Mouse (Mus musculus): ENCODE measurements around the gene Pcp4l1. TPM values are rescaled to one million over a fixed set of nuclear protein-coding genes. Genes with fewer than 3 reads are reported as not detected.

The Pcp4l1 gene
- polyA plus RNA-seq, 1 experiment from 2014 or later = 32.0 TPM

DNA sequence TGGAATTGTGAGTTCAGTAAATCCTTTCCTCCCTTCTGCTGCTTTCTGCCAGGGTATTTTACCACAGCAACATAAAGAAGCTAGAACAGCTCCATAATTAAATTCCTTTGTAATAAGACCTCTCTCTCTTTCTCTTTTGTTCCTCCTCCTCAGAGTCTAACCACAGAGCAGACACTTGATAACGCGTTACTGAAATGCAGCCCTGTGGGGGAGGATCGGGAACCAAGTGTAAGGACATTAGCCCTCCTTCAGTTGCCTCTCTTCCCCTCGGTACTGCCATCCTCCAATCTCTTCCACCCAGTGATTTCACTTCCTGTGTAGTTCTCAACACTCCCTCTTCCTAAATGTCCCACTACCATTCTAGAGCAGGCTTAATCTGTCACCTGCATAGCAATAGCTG is 13.3 kb upstream of the Pcp4l1 start:
- WGBS = 24% methylated on average over 4 of the region's 4 CpGs
- ATAC-seq (ENCODE audit: low FRiP score) = no peak
- H3K27ac ChIP-seq (ENCODE audit: low read depth, low read length) = no peak overlapping the region

DNA sequence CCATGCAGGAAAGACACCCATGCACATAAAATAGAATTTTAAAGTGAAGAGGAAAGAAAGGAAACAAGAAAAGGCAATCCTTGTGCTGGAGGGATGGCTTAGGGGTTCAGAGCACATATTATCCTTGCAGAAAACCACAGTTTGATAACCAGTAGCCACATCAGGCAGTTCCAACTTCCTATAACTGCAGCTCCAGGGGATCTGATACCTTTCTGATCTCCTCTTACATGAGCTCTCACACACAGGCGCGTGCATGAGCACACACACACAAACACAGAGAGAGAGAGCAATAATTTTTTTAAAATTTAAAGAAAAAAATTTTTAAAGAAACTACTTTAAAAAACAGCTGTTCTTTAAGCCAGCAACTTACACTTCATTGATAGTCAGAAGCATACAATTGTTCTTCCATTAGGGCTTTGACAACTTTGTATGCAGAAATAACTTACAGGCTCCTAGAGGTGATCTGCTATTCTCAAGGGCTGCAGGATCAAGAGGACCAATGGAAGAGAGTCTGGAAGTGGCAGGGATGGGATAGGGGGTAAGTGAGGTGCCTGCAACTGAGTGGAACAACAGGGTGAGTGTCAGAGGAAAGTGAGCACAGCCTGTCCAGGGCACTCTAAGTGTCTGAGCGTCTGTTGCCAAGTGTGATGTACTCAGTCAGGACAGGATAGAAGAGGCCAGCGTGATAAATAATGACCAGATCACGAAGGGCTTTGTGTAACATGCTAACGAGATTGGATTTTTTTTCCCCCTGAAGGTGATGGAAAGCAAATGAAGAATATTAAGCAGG is 9.8 kb upstream of the Pcp4l1 start:
- H3K9ac ChIP-seq (ENCODE audit: low read length) = no peak overlapping the region
- no peak overlapping the region for H3K27ac ChIP-seq (ENCODE audit: low read depth, low read length)
- H3K4me3 ChIP-seq (ENCODE audit: low read depth, low read length) = no peak overlapping the region
- no peaks in the 10 kb centered on the region for H3K36me3 ChIP-seq (ENCODE audit: control insufficient read depth, insufficient read depth, low read length)
- no peak for DNase-seq (ENCODE audit: low spot score, missing footprints)
- WGBS = 79% methylated on average over 6 of the region's 6 CpGs
- H3K4me2 ChIP-seq = no peak overlapping the region
- H3K27me3 ChIP-seq (ENCODE audit: control insufficient read depth, insufficient read depth, low read length) = no peaks in the 10 kb centered on the region; the same call in 1 of the 2 replicates
- H3K4me1 ChIP-seq (ENCODE audit: control insufficient read depth, insufficient read depth, low read length) = no peaks in the 10 kb centered on the region
- no peaks in the 10 kb centered on the region for H3K9me3 ChIP-seq (ENCODE audit: control insufficient read depth, low read length)
- no peak for ATAC-seq (ENCODE audit: low FRiP score)

More for the DNA sequence above, 13.3 kb upstream of the Pcp4l1 start:
- Histone ChIP-seq H3K4me1 (ENCODE audit: control insufficient read depth, insufficient read depth, low read length) (no peaks in the 10 kb centered on the region), H3K9ac (ENCODE audit: low read length) (no peak overlapping the region), H3K4me2 (no peak overlapping the region), H3K27me3 (ENCODE audit: control insufficient read depth, insufficient read depth, low read length) (no peaks in the 10 kb centered on the region; the same call in 1 of the 2 replicates), H3K9me3 (ENCODE audit: control insufficient read depth, low read length) (no peaks in the 10 kb centered on the region), H3K4me3 (ENCODE audit: low read depth, low read length) (no peak overlapping the region), H3K36me3 (ENCODE audit: control insufficient read depth, insufficient read depth, low read length) (no peaks in the 10 kb centered on the region)
- DNase-seq (ENCODE audit: low spot score, missing footprints) = no peak

DNA sequence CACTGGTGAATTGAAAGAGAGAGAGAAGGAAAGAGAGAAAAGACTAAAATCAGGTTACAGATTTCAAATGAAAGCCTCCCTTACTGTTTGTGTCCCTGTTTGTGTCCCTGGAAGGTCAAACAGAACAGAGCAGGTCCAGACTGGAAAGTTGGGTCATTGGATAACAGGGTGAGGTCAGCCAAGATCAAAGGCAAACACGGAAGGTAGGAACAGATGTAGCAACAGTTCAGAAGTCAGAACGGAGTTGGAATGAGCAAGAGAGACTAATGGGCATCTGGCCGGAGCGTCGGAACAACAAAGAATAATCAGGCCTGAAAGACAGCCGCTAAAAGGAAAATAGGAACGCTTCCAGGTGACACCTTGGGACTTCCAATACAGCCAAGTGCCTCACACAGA is 8.2 kb upstream of the Pcp4l1 start:
- H3K4me1 ChIP-seq (ENCODE audit: control insufficient read depth, insufficient read depth, low read length) = no peaks in the 10 kb centered on the region
- no peak overlapping the region for H3K9ac ChIP-seq (ENCODE audit: low read length)
- H3K27me3 ChIP-seq (ENCODE audit: control insufficient read depth, insufficient read depth, low read length) = no peaks in the 10 kb centered on the region
- DNase-seq (ENCODE audit: low spot score, missing footprints) = no peak
- H3K9me3 ChIP-seq (ENCODE audit: control insufficient read depth, low read length) = no peaks in the 10 kb centered on the region
- H3K4me3 ChIP-seq (ENCODE audit: low read depth, low read length) = no peak overlapping the region
- ATAC-seq (ENCODE audit: low FRiP score) = no peak
- no peaks in the 10 kb centered on the region for H3K36me3 ChIP-seq (ENCODE audit: control insufficient read depth, insufficient read depth, low read length)
- no peak overlapping the region for H3K4me2 ChIP-seq
- WGBS = 78% methylated on average over 7 of the region's 7 CpGs
- no peak overlapping the region for H3K27ac ChIP-seq (ENCODE audit: low read depth, low read length)

DNA sequence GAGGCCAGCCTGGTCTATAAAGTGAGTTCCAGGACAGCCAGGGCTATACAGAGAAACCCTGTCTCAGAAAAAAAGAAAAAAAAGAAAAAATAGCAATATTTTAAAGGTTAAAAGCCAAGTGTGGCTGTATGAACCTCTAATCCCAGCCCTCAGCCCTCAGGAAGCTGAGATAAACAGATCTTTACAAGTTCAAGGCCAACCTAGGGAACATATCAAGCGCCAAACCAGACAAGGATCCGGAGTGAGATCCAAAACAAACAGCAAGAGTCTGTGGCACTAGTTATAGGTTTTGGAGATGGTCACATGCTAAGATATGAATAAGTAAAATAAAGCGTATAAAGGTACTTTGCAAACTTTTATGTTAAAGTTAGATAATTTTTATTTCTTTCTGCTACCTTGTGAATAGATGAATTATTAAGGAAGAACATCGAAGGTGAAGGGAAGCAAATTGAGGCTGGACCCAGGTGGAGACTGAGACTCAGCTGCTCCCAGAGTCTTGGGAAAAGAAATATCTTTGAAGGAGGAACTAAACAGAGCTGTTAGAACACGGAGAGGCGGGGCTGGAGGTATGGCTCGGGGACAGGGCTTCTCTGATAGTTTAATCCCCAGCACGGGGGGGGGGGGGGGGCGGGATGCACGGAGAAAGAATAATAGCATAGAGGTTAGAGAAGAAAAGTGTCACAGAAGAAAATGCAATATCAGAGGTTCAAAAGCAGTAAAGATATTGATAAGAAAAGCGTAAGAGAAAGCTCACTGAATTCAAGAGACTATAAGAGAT is 7.6 kb upstream of the Pcp4l1 start:
- no peak for ATAC-seq (ENCODE audit: low FRiP score)
- H3K9me3 ChIP-seq (ENCODE audit: control insufficient read depth, low read length) = no peaks in the 10 kb centered on the region
- no peaks in the 10 kb centered on the region for H3K4me1 ChIP-seq (ENCODE audit: control insufficient read depth, insufficient read depth, low read length)
- H3K36me3 ChIP-seq (ENCODE audit: control insufficient read depth, insufficient read depth, low read length) = no peaks in the 10 kb centered on the region
- DNase-seq (ENCODE audit: low spot score, missing footprints) = no peak
- H3K27ac ChIP-seq (ENCODE audit: low read depth, low read length) = no peak overlapping the region
- H3K9ac ChIP-seq (ENCODE audit: low read length) = no peak overlapping the region
- no peak overlapping the region for H3K4me2 ChIP-seq
- H3K27me3 ChIP-seq (ENCODE audit: control insufficient read depth, insufficient read depth, low read length) = no peaks in the 10 kb centered on the region
- no peak overlapping the region for H3K4me3 ChIP-seq (ENCODE audit: low read depth, low read length)
- WGBS = 61% methylated on average over 9 of the region's 11 CpGs

DNA sequence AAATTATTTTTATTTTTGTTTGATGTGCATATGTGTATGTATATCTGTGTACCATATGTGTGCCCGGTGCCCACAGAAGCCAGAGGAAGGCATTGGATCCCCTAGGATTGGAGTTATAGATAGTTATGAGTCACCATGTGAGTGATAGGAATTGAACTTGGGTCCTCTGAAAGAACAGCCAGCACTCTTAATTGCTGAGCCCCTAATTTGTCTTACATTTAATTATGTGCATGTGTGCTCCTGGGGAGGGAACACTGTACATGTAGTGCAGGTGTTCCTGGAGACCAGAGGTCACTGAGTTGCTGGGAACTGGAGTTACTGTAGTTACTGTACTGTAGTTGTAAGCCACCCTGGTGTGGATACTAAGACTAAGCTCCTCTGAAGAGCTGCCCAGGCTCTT is 4.7 kb upstream of the Pcp4l1 start:
- Histone ChIP-seq H3K36me3 (ENCODE audit: control insufficient read depth, insufficient read depth, low read length) (no peaks in the 10 kb centered on the region), H3K27ac (ENCODE audit: low read depth, low read length) (no peak overlapping the region), H3K27me3 (ENCODE audit: control insufficient read depth, insufficient read depth, low read length) (peaks cover 5% of the 10 kb centered on the region; the same call in 1 of the 2 replicates), H3K9me3 (ENCODE audit: control insufficient read depth, low read length) (no peaks in the 10 kb centered on the region), H3K4me2 (no peak overlapping the region), H3K4me3 (ENCODE audit: low read depth, low read length) (no peak overlapping the region), H3K9ac (ENCODE audit: low read length) (no peak overlapping the region), H3K4me1 (ENCODE audit: control insufficient read depth, insufficient read depth, low read length) (peaks cover 2% of the 10 kb centered on the region; the same call in 1 of the 2 replicates)
- ATAC-seq (ENCODE audit: low FRiP score) (no peak), DNase-seq (ENCODE audit: low spot score, missing footprints) (peak; percentile 62)
- WGBS = 100% methylated on average over 1 of the region's 1 CpGs

DNA sequence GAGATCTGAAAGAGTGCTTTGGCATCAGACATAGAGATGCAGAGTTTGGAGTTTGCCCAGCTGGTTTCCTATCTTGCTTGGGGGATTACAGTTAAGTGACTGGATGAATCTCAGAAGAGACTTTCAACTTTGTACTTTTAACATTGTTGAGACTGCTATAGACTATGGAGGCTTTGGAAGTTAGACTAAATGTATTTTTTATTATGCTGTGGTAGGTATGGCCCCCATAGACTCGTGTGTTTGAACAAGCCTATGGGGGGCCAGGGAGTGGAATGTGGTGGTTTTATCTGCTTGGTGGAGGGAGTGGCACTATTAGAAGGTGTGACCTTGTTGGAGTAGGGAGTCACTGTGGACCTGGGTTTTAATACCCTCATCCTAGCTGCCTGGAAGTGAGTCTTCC is 3.5 kb upstream of the Pcp4l1 start:
- Histone ChIP-seq H3K27ac (ENCODE audit: low read depth, low read length) (no peak overlapping the region), H3K9ac (ENCODE audit: low read length) (no peak overlapping the region), H3K36me3 (ENCODE audit: control insufficient read depth, insufficient read depth, low read length) (no peaks in the 10 kb centered on the region), H3K4me1 (ENCODE audit: control insufficient read depth, insufficient read depth, low read length) (peaks cover 2% of the 10 kb centered on the region; the same call in 1 of the 2 replicates), H3K4me2 (no peak overlapping the region), H3K4me3 (ENCODE audit: low read depth, low read length) (no peak overlapping the region), H3K27me3 (ENCODE audit: control insufficient read depth, insufficient read depth, low read length) (peaks cover 14% of the 10 kb centered on the region; the same call in 1 of the 2 replicates), H3K9me3 (ENCODE audit: control insufficient read depth, low read length) (no peaks in the 10 kb centered on the region)
- 72% methylated on average over 1 of the region's 1 CpGs for WGBS
- DNase-seq (ENCODE audit: low spot score, missing footprints) (peak; percentile 53), ATAC-seq (ENCODE audit: low FRiP score) (no peak)

DNA sequence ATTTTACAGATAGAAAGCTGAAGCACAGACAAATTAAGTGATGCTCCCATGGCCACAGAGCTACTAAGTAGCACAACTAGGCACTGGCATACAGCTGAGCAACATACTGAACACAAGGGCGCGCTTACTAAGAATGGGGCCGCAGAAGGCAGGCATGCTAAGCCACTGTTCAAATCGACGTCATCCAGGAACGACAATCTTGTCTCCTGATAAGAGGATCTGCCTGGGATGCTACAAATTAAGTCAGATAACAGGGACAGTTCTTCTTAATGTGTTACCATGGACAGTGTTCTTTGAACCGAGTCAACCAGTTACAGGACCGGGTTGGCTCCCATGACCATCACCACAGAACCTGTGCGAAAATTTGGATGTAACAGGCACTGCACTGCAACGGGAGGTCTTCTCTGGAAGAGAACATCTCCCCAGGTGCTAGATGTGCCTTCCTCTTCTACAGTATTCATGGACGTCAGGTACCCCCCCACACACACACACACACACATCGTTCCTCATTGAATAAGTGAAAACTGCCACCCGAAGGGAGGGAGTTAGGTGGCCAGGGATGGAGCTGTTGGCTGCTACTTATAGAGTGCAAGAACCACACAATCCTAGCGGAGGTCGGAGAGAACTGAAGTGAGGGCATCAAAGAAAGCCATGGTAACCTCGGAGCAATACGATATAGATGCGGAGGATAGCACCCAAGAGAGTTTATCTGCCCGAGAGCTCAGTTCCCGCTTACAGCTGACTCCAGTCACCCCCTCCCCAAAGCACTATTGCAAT is 834 bp downstream of the Pcp4l1 start:
- no peaks in the 10 kb centered on the region for H3K9me3 ChIP-seq (ENCODE audit: control insufficient read depth, low read length)
- peak overlapping the region; percentile 98 for H3K4me2 ChIP-seq
- peaks cover 18% of the 10 kb centered on the region for H3K4me1 ChIP-seq (ENCODE audit: control insufficient read depth, insufficient read depth, low read length)
- peak overlapping the region; percentile 64 for H3K4me3 ChIP-seq (ENCODE audit: low read depth, low read length)
- WGBS = 3% methylated on average over 20 of the region's 20 CpGs
- H3K27ac ChIP-seq (ENCODE audit: low read depth, low read length) = no peak overlapping the region
- H3K27me3 ChIP-seq (ENCODE audit: control insufficient read depth, insufficient read depth, low read length) = peaks cover 17% of the 10 kb centered on the region; the same call in 1 of the 2 replicates
- H3K9ac ChIP-seq (ENCODE audit: low read length) = peak overlapping the region; percentile 68
- ATAC-seq (ENCODE audit: low FRiP score) = peak; percentile 23; the same call in 1 of the 2 replicates
- H3K36me3 ChIP-seq (ENCODE audit: control insufficient read depth, insufficient read depth, low read length) = no peaks in the 10 kb centered on the region
- DNase-seq (ENCODE audit: low spot score, missing footprints) = no peak

DNA sequence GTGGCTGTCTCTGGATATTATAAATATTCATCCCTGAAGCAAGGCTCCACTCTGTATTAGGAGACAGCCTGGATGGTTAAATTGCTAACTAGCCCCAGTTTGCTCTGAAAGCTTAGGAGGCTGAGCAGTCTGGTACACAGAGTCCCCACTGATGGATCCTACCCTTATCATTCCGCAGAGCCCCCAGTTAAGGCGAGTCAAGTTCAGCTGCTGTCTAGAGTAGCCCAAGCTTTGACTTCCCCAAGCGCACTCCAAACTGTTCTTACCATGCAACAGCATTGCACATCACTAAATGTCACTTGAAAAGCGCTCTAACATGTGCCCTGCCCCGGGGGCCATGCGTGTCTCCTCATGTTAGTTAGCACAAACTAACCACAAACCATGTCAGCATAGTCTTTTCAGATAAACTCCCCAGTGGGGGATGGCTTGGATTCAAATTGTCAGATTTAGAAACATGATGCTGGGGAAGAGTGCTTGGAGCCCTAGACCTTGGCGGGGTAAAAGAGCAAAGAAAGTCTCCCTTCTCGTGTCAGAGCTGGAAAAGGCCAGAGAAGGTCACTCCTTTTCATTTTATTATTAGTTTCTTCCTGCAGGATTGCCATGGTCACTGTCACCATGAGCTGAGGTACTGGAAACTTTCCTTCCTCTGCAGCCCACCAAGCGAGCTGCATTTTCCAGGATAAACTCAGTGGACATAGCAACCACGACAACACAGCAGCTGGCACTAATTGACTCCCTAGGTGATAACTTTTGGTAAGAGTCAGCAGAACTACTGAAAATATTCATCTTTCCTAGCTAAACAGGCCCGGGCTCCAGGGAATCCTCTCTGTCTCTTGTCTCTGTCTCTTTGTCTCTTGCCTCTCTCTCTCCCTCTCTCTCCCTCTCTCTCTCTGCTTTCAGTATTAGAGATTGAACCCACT is 1.9 kb downstream of the Pcp4l1 start:
- ATAC-seq (ENCODE audit: low FRiP score) = no peak
- WGBS = 22% methylated on average over 11 of the region's 11 CpGs
- H3K4me1 ChIP-seq (ENCODE audit: control insufficient read depth, insufficient read depth, low read length) = peaks cover 24% of the 10 kb centered on the region
- peak; percentile 94 for DNase-seq (ENCODE audit: low spot score, missing footprints)
- peak overlapping the region; percentile 37 for H3K4me2 ChIP-seq
- H3K9ac ChIP-seq (ENCODE audit: low read length) = no peak overlapping the region; the same call in 1 of the 2 replicates
- no peaks in the 10 kb centered on the region for H3K36me3 ChIP-seq (ENCODE audit: control insufficient read depth, insufficient read depth, low read length)
- peak overlapping the region; percentile 55; the same call in 1 of the 2 replicates for H3K27ac ChIP-seq (ENCODE audit: low read depth, low read length)
- H3K27me3 ChIP-seq (ENCODE audit: control insufficient read depth, insufficient read depth, low read length) = peaks cover 17% of the 10 kb centered on the region; the same call in 1 of the 2 replicates
- H3K4me3 ChIP-seq (ENCODE audit: low read depth, low read length) = no peak overlapping the region
- H3K9me3 ChIP-seq (ENCODE audit: control insufficient read depth, low read length) = no peaks in the 10 kb centered on the region
